Mouse (Mus musculus) olfactory bulb, adult 2 months (tissue): ENCODE measurements around the gene P2ry14.

ENCODE experiments used
- CTCF ChIP-seq: fragments of 200-500 bp; IDR thresholded peaks from 2 replicates; pipeline ENCODE4 v1.5.1; 2012; ENCODE audit warnings: low read depth, mild to moderate bottlenecking, low read length, moderate library complexity; ENCODE audit not compliant: insufficient read depth
- POLR2A ChIP-seq: fragments of 200-500 bp; IDR thresholded peaks from 2 replicates; pipeline ENCODE4 v1.6.1; 2012; ENCODE audit warnings: mild to moderate bottlenecking, low read depth, low read length, moderate library complexity; ENCODE audit not compliant: insufficient read depth

GRCm38 (mm10) chr3:59107439-59107838 is 46.0 kb downstream of the P2ry14 start:
- TF ChIP-seq POLR2A, result no peak
- no peak for TF ChIP-seq CTCF
